In genomic region chr5:50058421-50059286, GRCm38 (mm10) we compare ENCODE assay signal across 8 mouse cellular contexts. TPM values are rescaled to one million over a fixed set of nuclear protein-coding genes. Genes with fewer than 3 reads are reported as not detected.
DNase-seq lines count a peak whose midpoint lies in the region; ATAC-seq lines count a peak whose summit lies in the region.

TSS of gene Adgra3 (minus strand) at chr5:50059006.

- H3K9me3 ChIP-seq in hindbrain, embryonic 12.5 days (replicated peaks), result no peaks in the 10 kb centered on the region

- H3K27ac ChIP-seq in hindbrain, embryonic 12.5 days, result peak within 1 kb of the TSS; percentile 86
- H3K27ac ChIP-seq in macrophage, result no peak within 1 kb of the TSS

- WGBS in hindbrain, embryonic 12.5 days, result under 1% methylated on average over 68 of the region's 113 CpGs
- 2% methylated on average over 90 of the region's 113 CpGs for WGBS in macrophage (ENCODE audit: missing documents)

- peak within 1 kb of the TSS; percentile 65 for H3K4me2 ChIP-seq in hindbrain, embryonic 12.5 days (replicated peaks)

- peaks cover 24% of the 10 kb centered on the region for H3K4me1 ChIP-seq in hindbrain, embryonic 12.5 days

- peak within 1 kb of the TSS; percentile 93 for H3K4me3 ChIP-seq in hindbrain, embryonic 12.5 days
- peak within 1 kb of the TSS; percentile 10; the same call in 1 of the 2 replicates for H3K4me3 ChIP-seq in macrophage (ENCODE audit: inconsistent target)

- no peaks in the 10 kb centered on the region for H3K79me2 ChIP-seq in macrophage (ENCODE audit: inconsistent target)

- H3K9ac ChIP-seq in hindbrain, embryonic 12.5 days, result peak within 1 kb of the TSS; percentile 97

- no peaks in the 10 kb centered on the region for H3K27me3 ChIP-seq in hindbrain, embryonic 12.5 days

- ATAC-seq in hindbrain, embryonic 12.5 days (ENCODE audit: low FRiP score), result peak; percentile 90
- ATAC-seq in activated CD4-positive, CD25-positive, alpha-beta regulatory T cell, adult 4 months, result no peak

- no peaks in the 10 kb centered on the region for H3K36me3 ChIP-seq in hindbrain, embryonic 12.5 days
- H3K36me3 ChIP-seq in macrophage (ENCODE audit: inconsistent target), result no peaks in the 10 kb centered on the region

- DNase-seq in adipocyte (ENCODE audit: low spot score), result peak; percentile 68
- DNase-seq in cerebellum, postnatal 14 days, result peak; percentile 52 to 68
- peak; percentile 8 to 23 for DNase-seq in frontal cortex, postnatal 25 days (ENCODE audit: low spot score in 2 of 2)
- DNase-seq in layer of hippocampus, postnatal 36 days, result peak; percentile 45 to 47
- DNase-seq in right cerebral cortex, postnatal 25 days, result peak; percentile 45

RNA-seq across cellular contexts. Expression of gene Adgra3, which starts in this region (rescaled TPM):
- 44.6 and 46.8 TPM in 2 replicates for polyA plus RNA-seq in hindbrain, embryonic 12.5 days (2016; fragmentation: Nextera tagmentation; extraction: Ambion mirVana)
- total RNA-seq in layer of hippocampus, postnatal 36 days (2021), result 10 to 100 TPM; 24.4 to 29.4 TPM
- total RNA-seq in macrophage (2018; cell fraction: chromatin; rRNA removed), result 10 to 100 TPM in 3 of 26 experiments, 1 to 10 TPM in 12, under 1 TPM in 9, not detected in 2; 0.21 to 14.6 (median 1.3) TPM
- total RNA-seq in macrophage (2018; cell fraction: cytosol; rRNA removed), result 1 to 10 TPM in 12 of 26 experiments, under 1 TPM in 14; 0.34 to 4.1 (median 0.82) TPM
- 1 to 10 TPM in 14 of 26 experiments, under 1 TPM in 12; 0.17 to 4.4 (median 1.1) TPM for total RNA-seq in macrophage (2018; cell fraction: nucleus; rRNA removed)
- polyA plus RNA-seq in macrophage (2018), result 0.66 to 2.3 TPM (median 1.8 TPM) in 3 replicates
- polyA plus RNA-seq in activated CD4-positive, CD25-positive, alpha-beta regulatory T cell, adult 4 months (2017; shearing (Covaris generic)), result under 1 TPM; 0.13 to 0.37 TPM

Comparison
In these comparisons a context has a peak if more than half of its experiments do, and no peak if none do; other contexts are left out.
1. RNA of gene Adgra3 (polyA plus RNA-seq): 44.6 to 46.8 TPM in hindbrain, embryonic 12.5 days; 0.66 to 2.3 TPM in macrophage and 0.13 to 0.37 TPM in activated CD4-positive, CD25-positive, alpha-beta regulatory T cell, adult 4 months; every median in the first group is over 10 times any median in the second.
2. DNase-seq: peak in every context shown above with its lines; median percentile 68 in adipocyte; 60 in cerebellum, postnatal 14 days; 46 in layer of hippocampus, postnatal 36 days; 45 in right cerebral cortex, postnatal 25 days; 16 in frontal cortex, postnatal 25 days.